Mouse (Mus musculus) limb, embryonic 12.5 days (tissue): ENCODE data around the gene Rasgrp1. TPM values are rescaled to one million over a fixed set of nuclear protein-coding genes. Genes with fewer than 3 reads are reported as not detected.

Experiments
- ATAC-seq: fragments of 200-750 bp; cut with Nextera tagmentation; 2 replicates; pipeline ENCODE4 v1.8.0; 2017; ENCODE audit warnings: low read depth, moderate TSS enrichment; ENCODE audit not compliant: insufficient number of reproducible peaks, insufficient read depth, low FRiP score, low TSS enrichment
- H3K27ac ChIP-seq: fragments of 300-500 bp; sonication (generic); 2 replicates; pipeline ENCODE4 v1.5.1; 2016; ENCODE audit warnings: mild to moderate bottlenecking, moderate library complexity
- H3K27me3 ChIP-seq: fragments of 300-500 bp; sonication (generic); 2 replicates; pipeline ENCODE4 v1.6.1; 2016; ENCODE audit warnings: mild to moderate bottlenecking, moderate library complexity
- H3K36me3 ChIP-seq: fragments of 300-500 bp; sonication (generic); 2 replicates; pipeline ENCODE4 v1.6.1; 2016; ENCODE audit warnings: mild to moderate bottlenecking, moderate library complexity
- H3K4me1 ChIP-seq: fragments of 300-500 bp; sonication (generic); replicated peaks from 2 replicates; pipeline ENCODE4 v1.6.1; 2016
- H3K4me2 ChIP-seq: fragments of 300-500 bp; sonication (generic); 2 replicates; pipeline ENCODE4 v1.6.1; 2016; ENCODE audit warnings: mild to moderate bottlenecking, moderate library complexity
- H3K4me3 ChIP-seq: fragments of 300-500 bp; sonication (generic); replicated peaks from 2 replicates; pipeline ENCODE4 v1.5.1; 2016; ENCODE audit warnings: mild to moderate bottlenecking
- H3K9ac ChIP-seq: fragments of 300-500 bp; sonication (generic); replicated peaks from 2 replicates; pipeline ENCODE4 v1.6.1; 2016; ENCODE audit warnings: mild to moderate bottlenecking, moderate library complexity
- H3K9me3 ChIP-seq: fragments of 300-500 bp; sonication (generic); 2 replicates; pipeline ENCODE4 v1.6.1; 2016; ENCODE audit warnings: mild to moderate bottlenecking, moderate library complexity
- WGBS: fragments of 180-500 bp; shearing (Covaris S2); methylation state at CpG from one replicate; pipeline ENCODE4 v1.1.7; 2016; 5-methylcytosine and 5-hydroxymethylcytosine counted together
- polyA plus RNA-seq: library from polyadenylated mRNA; unstranded; fragments of >200 nt; fragmentation: Nextera tagmentation; extraction: Ambion mirVana; gene quantifications from 2 replicates; pipeline ENCODE4 v1.2.1, GENCODE M21; 2016

Rasgrp1 gene
- polyA plus RNA-seq, 1 experiment from 2014 or later = 0.29 TPM

DNA sequence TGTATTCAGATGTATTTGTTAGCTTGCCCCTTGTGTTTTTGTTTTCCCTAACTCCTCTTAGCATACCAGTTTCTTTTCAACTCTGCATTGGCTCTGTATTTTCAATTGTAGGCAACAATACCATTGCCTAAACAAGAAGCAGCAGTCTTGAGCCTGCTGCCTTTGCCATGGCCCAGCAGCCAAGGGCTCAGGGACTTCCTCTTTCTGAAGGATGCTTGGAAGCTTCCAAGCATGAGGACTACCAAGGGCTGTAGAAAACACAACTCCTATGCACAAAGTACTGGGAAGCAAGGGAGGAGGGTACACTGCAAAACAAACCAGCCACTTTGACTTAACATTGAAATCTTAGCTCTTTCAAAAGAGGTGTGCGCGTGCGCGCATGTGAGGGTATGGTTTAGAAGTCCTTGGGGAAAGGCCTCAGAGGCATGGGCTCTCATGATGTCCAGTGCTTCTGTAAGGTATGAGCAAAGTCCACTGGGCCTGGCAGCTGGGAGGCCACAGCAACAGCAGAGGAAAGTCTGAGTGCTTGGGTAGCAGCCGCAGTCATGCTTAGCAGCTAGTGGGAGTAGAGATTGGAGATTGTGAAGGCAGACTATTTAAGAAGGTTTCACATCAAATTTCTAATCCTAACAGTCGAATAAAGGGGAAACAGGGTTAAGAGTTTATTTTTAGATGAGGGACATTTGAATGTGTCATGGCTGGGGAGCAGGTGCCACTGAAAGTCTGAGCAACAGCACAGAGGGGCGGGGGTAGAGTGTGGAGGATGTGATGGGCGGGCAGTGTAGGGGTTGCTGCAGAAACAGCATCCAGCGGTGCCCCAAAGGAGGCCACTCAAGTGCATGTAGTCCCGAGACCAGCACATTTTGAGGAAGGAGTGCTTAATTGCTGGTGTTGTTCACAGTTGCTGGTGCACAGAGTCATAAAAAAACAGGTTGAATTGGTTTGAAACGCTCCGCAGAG is 39.1 kb downstream of the Rasgrp1 start:
- Histone ChIP-seq H3K9me3 (no peaks in the 10 kb centered on the region), H3K27me3 (no peaks in the 10 kb centered on the region), H3K9ac (no peak overlapping the region), H3K4me2 (no peak overlapping the region), H3K36me3 (no peaks in the 10 kb centered on the region), H3K27ac (no peak overlapping the region), H3K4me1 (0 out of 2 replicates have a peak, but pooled peaks cover 7% of the 10 kb centered on the region), H3K4me3 (no peak overlapping the region)
- no peak for ATAC-seq
- 83% methylated on average over 12 of the region's 12 CpGs for WGBS

GRCm38 (mm10) chr2:117299596-117300448 is 43.0 kb downstream of the Rasgrp1 start:
- 85% methylated on average over 16 of the region's 16 CpGs for WGBS
- ATAC-seq = no peak

GRCm38 (mm10) chr2:117288291-117288690 is 54.5 kb downstream of the Rasgrp1 start:
- H3K36me3 ChIP-seq = no peaks in the 10 kb centered on the region
- no peaks in the 10 kb centered on the region for H3K9me3 ChIP-seq
- ATAC-seq = no peak
- H3K4me1 ChIP-seq = no peaks in the 10 kb centered on the region
- WGBS = 87% methylated on average over 7 of the region's 7 CpGs
- H3K4me2 ChIP-seq = no peak overlapping the region
- no peak overlapping the region for H3K27ac ChIP-seq
- no peak overlapping the region for H3K4me3 ChIP-seq
- H3K9ac ChIP-seq = no peak overlapping the region
- H3K27me3 ChIP-seq = no peaks in the 10 kb centered on the region

More at GRCm38 (mm10) chr2:117299596-117300448, 43.0 kb downstream of the Rasgrp1 start:
- Histone ChIP-seq H3K4me3 (no peak overlapping the region), H3K27ac (no peak overlapping the region), H3K27me3 (no peaks in the 10 kb centered on the region), H3K9ac (no peak overlapping the region), H3K4me1 (0 out of 2 replicates have a peak, but pooled peaks cover 7% of the 10 kb centered on the region), H3K36me3 (no peaks in the 10 kb centered on the region), H3K9me3 (no peaks in the 10 kb centered on the region), H3K4me2 (no peak overlapping the region)

- Histone ChIP-seq H3K27ac (no peak overlapping the region), H3K27me3 (no peaks in the 10 kb centered on the region), H3K4me3 (no peak overlapping the region), H3K4me2 (no peak overlapping the region), H3K36me3 (peaks cover 63% of the 10 kb centered on the region), H3K9ac (no peak overlapping the region), H3K9me3 (no peaks in the 10 kb centered on the region), H3K4me1 (no peaks in the 10 kb centered on the region)
- WGBS = 71% methylated on average over 11 of the region's 11 CpGs
- no peak for ATAC-seq
Observed at GRCm38 (mm10) chr2:117263786-117264408, 78.9 kb downstream of the Rasgrp1 start.

- Histone ChIP-seq H3K9ac (no peak overlapping the region), H3K27me3 (no peaks in the 10 kb centered on the region), H3K4me1 (no peaks in the 10 kb centered on the region), H3K36me3 (peaks cover 53% of the 10 kb centered on the region), H3K27ac (no peak overlapping the region), H3K4me3 (no peak overlapping the region), H3K9me3 (no peaks in the 10 kb centered on the region), H3K4me2 (no peak overlapping the region)
- no peak for ATAC-seq
- 88% methylated on average over 5 of the region's 5 CpGs for WGBS
Observed at GRCm38 (mm10) chr2:117262184-117262583, 80.6 kb downstream of the Rasgrp1 start.

DNA sequence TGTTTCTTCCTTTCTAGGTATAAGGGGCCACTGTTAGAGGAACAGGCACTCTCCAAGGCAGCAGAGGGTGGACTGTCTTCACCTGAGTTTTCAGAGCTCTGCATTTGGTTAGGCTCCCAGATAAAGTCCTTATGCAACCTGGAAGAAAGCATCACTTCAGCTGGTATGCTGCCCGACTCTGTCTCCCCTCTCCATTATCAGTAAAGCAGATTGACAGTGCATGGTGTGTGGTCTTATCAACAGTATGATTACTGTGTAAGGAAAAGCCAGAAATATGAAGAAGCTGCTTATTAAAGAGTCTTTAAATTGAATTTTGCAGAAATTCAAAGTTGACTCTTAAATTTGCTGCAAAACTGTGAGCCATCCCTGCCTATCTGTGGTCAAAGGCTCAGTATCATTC is 85.2 kb downstream of the Rasgrp1 start:
- H3K9me3 ChIP-seq = no peaks in the 10 kb centered on the region
- H3K4me3 ChIP-seq = no peak overlapping the region
- no peaks in the 10 kb centered on the region for H3K4me1 ChIP-seq
- H3K36me3 ChIP-seq = peaks cover 35% of the 10 kb centered on the region
- H3K4me2 ChIP-seq = no peak overlapping the region
- no peak overlapping the region for H3K27ac ChIP-seq
- no peak for ATAC-seq
- whole genome bisulfite sequencing = 75% methylated on average over 1 of the region's 1 CpGs
- no peak overlapping the region for H3K9ac ChIP-seq
- no peaks in the 10 kb centered on the region for H3K27me3 ChIP-seq

- 90% methylated on average over 2 of the region's 2 CpGs for WGBS
Observed at GRCm38 (mm10) chr2:117255415-117255814, 87.4 kb downstream of the Rasgrp1 start.

DNA sequence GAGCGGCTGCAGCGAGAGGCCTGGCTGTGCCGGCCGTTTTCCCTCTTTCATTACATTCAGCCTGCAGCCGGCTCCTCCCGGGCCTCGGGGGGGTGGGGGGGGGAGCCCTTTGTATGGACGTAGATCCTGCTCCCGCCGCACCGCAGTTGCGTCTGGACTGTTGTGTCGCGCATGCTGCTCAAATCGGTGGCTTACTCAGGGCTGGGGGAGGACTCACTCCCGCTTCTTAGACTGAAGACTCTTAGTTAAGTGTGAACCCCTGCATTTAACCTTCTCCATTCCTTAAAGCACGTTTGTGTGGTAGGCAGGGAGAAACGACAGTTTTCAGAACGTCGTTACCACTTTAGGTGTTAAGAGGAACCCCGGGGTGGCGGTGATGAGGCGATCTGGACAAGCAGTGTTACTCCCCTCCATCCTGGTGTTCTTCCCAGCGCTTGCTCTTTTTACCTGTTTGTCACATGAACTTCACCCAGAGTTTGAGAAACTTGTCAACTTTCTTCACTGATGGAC is 92.7 kb downstream of the Rasgrp1 start:
- no peaks in the 10 kb centered on the region for H3K27me3 ChIP-seq
- peak overlapping the region; percentile 89 for H3K27ac ChIP-seq
- H3K4me1 ChIP-seq = peaks cover 17% of the 10 kb centered on the region
- under 1% methylated on average over 24 of the region's 24 CpGs for WGBS
- peak overlapping the region; percentile 85 for H3K4me2 ChIP-seq
- peak overlapping the region; percentile 82 for H3K4me3 ChIP-seq
- peak; percentile 58; the same call in 1 of the 2 replicates for ATAC-seq
- H3K36me3 ChIP-seq = peaks cover 5% of the 10 kb centered on the region; the same call in 1 of the 2 replicates
- peak overlapping the region; percentile 91 for H3K9ac ChIP-seq
- H3K9me3 ChIP-seq = no peaks in the 10 kb centered on the region

More at GRCm38 (mm10) chr2:117255415-117255814, 87.4 kb downstream of the Rasgrp1 start:
- no peak for ATAC-seq
- Histone ChIP-seq H3K36me3 (peaks cover 15% of the 10 kb centered on the region), H3K4me3 (no peak overlapping the region), H3K4me1 (peaks cover 16% of the 10 kb centered on the region), H3K27ac (no peak overlapping the region), H3K4me2 (no peak overlapping the region), H3K9me3 (no peaks in the 10 kb centered on the region), H3K27me3 (no peaks in the 10 kb centered on the region), H3K9ac (no peak overlapping the region)

DNA sequence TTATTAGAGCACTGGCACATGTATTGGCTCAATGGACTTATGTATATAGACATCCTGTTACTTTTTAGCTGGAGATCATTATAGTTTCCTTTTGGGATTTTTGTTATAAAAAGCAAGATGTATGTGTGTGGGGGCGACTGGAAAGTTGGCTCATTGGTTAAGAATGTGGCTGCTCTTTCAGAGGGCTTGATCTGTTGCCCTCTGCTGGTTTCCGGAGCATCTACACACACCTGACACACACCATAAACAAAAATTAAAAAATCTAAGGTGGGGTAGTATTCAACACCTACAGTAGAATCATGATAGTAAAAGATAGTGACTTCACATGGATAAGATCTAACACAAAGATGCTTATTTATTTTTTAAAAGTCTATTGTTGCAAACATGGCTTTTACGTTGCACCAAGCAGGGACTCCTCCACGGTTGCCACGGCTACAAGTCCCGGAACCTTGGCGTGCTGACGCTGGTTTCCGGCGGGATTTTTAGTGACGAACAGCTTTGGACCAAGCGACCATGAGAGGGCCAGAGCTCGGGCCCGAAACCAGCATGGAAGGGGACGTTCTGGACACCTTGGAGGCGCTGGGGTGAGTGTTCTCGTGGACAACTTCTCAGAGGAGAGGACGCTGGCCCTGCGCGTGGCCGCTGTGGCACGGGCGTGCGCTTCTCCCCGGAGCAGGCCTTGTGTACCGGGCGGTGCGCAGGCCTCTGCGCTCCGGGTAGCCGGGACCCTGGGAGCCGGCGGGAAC is 93.4 kb downstream of the Rasgrp1 start, which contains the start of gene Fam98b:
Gene Fam98b (plus strand): TSS at position 485 of the 746 bp plus-strand sequence.
- ATAC-seq = peak; percentile 96
- under 1% methylated on average over 33 of the region's 33 CpGs for WGBS

GRCm38 (mm10) chr2:117241953-117242352 is 100.8 kb downstream of the Rasgrp1 start:
- no peaks in the 10 kb centered on the region for H3K9me3 ChIP-seq
- H3K27me3 ChIP-seq = peaks cover 8% of the 10 kb centered on the region
- no peaks in the 10 kb centered on the region for H3K4me1 ChIP-seq
- H3K9ac ChIP-seq = no peak overlapping the region
- no peak overlapping the region for H3K4me2 ChIP-seq
- 82% methylated on average over 4 of the region's 4 CpGs for WGBS
- H3K27ac ChIP-seq = no peak overlapping the region
- H3K36me3 ChIP-seq = no peaks in the 10 kb centered on the region
- no peak overlapping the region for H3K4me3 ChIP-seq
- no peak for ATAC-seq

More for the DNA sequence above, 93.4 kb downstream of the Rasgrp1 start, which contains the start of gene Fam98b:
- Histone ChIP-seq H3K4me3 (peak within 1 kb of the TSS; percentile 82), H3K27ac (peak within 1 kb of the TSS; percentile 89), H3K27me3 (peaks cover 2% of the 10 kb centered on the region), H3K9ac (peak within 1 kb of the TSS; percentile 91), H3K9me3 (no peaks in the 10 kb centered on the region), H3K36me3 (peaks cover 5% of the 10 kb centered on the region; the same call in 1 of the 2 replicates), H3K4me1 (peaks cover 17% of the 10 kb centered on the region), H3K4me2 (peak within 1 kb of the TSS; percentile 85)
